Mouse (Mus musculus) lung, adult 10 weeks (tissue): ENCODE measurements around the gene Serpina1f. TPM values are rescaled to one million over a fixed set of nuclear protein-coding genes. Genes with fewer than 3 reads are reported as not detected.

ENCODE experiments used
- polyA plus RNA-seq: library from polyadenylated mRNA; stranded (reverse); fragments of 350-450 nt; fragmentation: Illumina TruSeq; extraction: RNeasy Lipid Tissue Mini Kit (QIAGEN cat#74804); gene quantifications from one replicate; pipeline ENCODE4 v1.2.3, GENCODE M21; 2014; ENCODE audit warnings: low read depth, low replicate concordance; ENCODE audit not compliant: insufficient read depth

Gene Serpina1f
- not detected for polyA plus RNA-seq

GRCm38 (mm10) chr12:103695429-103695828 is at the start of gene Serpina1f:
Serpina1f (minus strand) TSS chr12:103695529.

GRCm38 (mm10) chr12:103676039-103676438 is 19.3 kb downstream of the Serpina1f start, which contains the start of gene Serpina16:
Serpina16 (minus strand) TSS chr12:103676139.

GRCm38 (mm10) chr12:103656848-103657626 is 38.3 kb downstream of the Serpina1f start, which contains the start of gene Serpina6:
Serpina6 (minus strand) TSS chr12:103657212.

Other genes starting within 250 kb of the Serpina1f start
- gene Ifi27l2b, start 238.3 kb downstream of the Serpina1f start, polyA plus RNA-seq: 0.30 TPM
- 2.8 TPM for gene Ppp4r4, start 163.2 kb downstream of the Serpina1f start, polyA plus RNA-seq
- 0.50 TPM for gene Serpina10, start 64.1 kb downstream of the Serpina1f start, polyA plus RNA-seq
- not detected for gene Serpina6, start 38.3 kb downstream of the Serpina1f start, polyA plus RNA-seq
- not detected for gene Serpina16, start 19.4 kb downstream of the Serpina1f start, polyA plus RNA-seq
- not detected for gene Serpina1d, start 78.1 kb upstream of the Serpina1f start, polyA plus RNA-seq
- 0.28 TPM for gene Serpina1b, start 134.8 kb upstream of the Serpina1f start, polyA plus RNA-seq
- gene Serpina1a, start 168.0 kb upstream of the Serpina1f start, polyA plus RNA-seq: 0.21 TPM
- gene Serpina1c, start 209.4 kb upstream of the Serpina1f start, polyA plus RNA-seq: not detected